Mouse (Mus musculus): ENCODE measurements around the gene Slc35c1. TPM values are rescaled to one million over a fixed set of nuclear protein-coding genes. Genes with fewer than 3 reads are reported as not detected.

The Slc35c1 gene
- polyA plus RNA-seq, 1 experiment: 7.8 TPM

DNA sequence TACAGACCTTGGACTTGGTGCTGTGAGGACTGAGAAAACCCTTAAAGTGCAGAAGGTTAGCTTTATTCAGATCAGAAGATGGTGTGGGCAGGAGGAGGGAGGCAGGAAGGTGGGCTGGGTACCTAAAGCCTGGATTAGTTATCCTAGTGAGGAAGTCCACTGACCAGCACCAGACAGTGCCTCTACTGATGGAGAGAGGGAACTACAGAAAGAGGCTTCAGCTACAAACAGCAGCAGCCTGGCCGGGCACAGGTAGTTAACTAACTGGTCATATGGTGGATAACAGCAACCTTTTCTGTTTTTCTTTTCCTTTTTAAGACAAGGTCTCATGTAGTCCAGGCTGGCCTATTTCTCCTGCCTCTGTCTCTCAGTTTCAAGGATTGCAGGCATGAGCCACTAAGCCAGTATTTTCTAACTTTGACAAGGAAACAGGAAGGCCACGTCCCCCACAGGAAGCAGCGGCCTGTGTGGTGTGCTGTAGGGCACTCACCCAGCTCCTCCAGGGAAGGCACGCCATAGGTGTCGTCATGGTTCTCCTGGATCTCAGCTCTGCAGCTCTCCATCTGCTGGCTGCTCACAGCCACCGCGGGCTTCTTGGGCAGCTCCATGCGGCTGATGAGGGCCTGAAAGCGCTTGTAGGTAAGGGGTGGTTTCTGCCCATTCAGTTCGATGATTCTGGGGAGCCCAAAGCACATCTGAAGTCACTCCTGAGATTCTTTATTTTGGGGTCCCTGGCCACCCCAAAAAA is 37.8 kb downstream of the Slc35c1 start:
- H3K36me3 ChIP-seq (ENCODE audit: control insufficient read depth, insufficient read depth, low read length): peaks cover 3% of the 10 kb centered on the region
- H3K4me3 ChIP-seq (ENCODE audit: control insufficient read depth, low read depth, low read length): no peak overlapping the region

DNA sequence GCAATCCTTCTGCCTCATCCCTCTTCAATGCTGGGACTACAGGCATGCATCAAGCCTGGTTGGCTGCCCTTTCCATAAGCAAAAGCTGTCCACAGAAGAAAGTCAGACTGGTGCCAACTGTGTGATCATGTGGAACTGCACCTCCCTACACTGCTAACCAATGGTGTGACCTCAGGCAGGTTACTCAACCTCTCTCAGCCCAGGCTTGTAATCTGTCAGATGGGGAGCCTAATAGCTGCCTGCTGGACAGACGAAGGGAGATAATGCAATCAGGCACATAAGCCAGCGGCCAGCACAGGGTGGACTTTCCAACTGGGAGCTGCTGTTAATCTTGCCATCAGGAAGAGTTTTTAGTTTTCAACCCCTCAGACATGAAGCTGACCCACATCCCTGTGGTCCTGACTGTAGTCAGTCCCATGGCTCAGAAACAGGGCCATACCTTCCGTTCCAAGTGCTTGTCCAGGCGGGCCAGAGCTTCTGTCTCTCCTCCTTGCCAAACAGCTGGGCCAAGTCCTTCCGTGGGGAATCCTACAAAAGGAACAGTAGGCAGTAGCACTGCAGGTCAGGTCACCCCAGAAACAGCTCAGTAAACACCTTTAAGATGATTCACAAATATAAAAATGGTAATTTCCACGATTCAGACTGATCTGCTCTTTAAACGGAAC is 38.5 kb downstream of the Slc35c1 start:
- H3K4me1 ChIP-seq (ENCODE audit: control insufficient read depth, insufficient read depth, low read length): peaks cover 11% of the 10 kb centered on the region
- TF ChIP-seq POLR2A (IDR thresholded peaks at IDR 0.05; ENCODE audit: control insufficient read depth, low read depth, low read length): no peak
- TF ChIP-seq CTCF (IDR thresholded peaks at IDR 0.05; ENCODE audit: control insufficient read depth, insufficient read depth, insufficient replicate concordance, low read depth, low read length): no peak
- peaks cover 3% of the 10 kb centered on the region for H3K36me3 ChIP-seq (ENCODE audit: control insufficient read depth, insufficient read depth, low read length)

More for the DNA sequence above, 37.8 kb downstream of the Slc35c1 start:
- peaks cover 11% of the 10 kb centered on the region for H3K4me1 ChIP-seq (ENCODE audit: control insufficient read depth, insufficient read depth, low read length)
- no peak overlapping the region for H3K27ac ChIP-seq (ENCODE audit: control insufficient read depth, insufficient read depth, low read depth, low read length)
- TF ChIP-seq POLR2A (IDR thresholded peaks at IDR 0.05; ENCODE audit: control insufficient read depth, low read depth, low read length) (no peak), CTCF (IDR thresholded peaks at IDR 0.05; ENCODE audit: control insufficient read depth, insufficient read depth, insufficient replicate concordance, low read depth, low read length) (no peak)
- H3K27me3 ChIP-seq (ENCODE audit: control insufficient read depth, insufficient read depth, low read length): no peaks in the 10 kb centered on the region

DNA sequence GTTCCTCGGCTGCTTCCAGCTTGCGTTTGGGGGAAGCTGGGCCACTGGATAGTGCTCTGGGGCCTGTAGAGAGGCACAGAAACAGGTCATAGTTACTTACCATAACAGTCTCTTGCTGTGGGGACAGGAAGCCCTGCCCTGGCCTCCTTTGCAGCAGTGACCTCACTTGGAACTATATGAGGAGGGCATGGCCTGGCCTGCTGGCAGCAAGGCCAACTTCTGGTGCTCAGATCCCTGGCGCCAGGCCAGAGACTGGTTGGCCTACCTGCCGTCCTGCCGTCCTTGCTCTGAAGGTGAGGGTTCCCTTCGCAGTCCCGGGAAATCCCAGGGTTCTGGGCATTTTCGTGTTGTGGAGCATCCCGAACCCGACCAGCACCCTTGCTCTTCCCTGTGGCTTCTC is 48.6 kb downstream of the Slc35c1 start:
- H3K4me1 ChIP-seq (ENCODE audit: control insufficient read depth, insufficient read depth, low read length): no peaks in the 10 kb centered on the region
- H3K27ac ChIP-seq (ENCODE audit: control insufficient read depth, insufficient read depth, low read depth, low read length): no peak overlapping the region
- TF ChIP-seq POLR2A (IDR thresholded peaks at IDR 0.05; ENCODE audit: control insufficient read depth, low read depth, low read length): no peak
- no peak for TF ChIP-seq CTCF (IDR thresholded peaks at IDR 0.05; ENCODE audit: control insufficient read depth, insufficient read depth, insufficient replicate concordance, low read depth, low read length)
- no peaks in the 10 kb centered on the region for H3K27me3 ChIP-seq (ENCODE audit: control insufficient read depth, insufficient read depth, low read length)
- H3K4me3 ChIP-seq (ENCODE audit: control insufficient read depth, low read depth, low read length): no peak overlapping the region
- peaks cover 11% of the 10 kb centered on the region for H3K36me3 ChIP-seq (ENCODE audit: control insufficient read depth, insufficient read depth, low read length)

More for the DNA sequence above, 38.5 kb downstream of the Slc35c1 start:
- H3K4me3 ChIP-seq (ENCODE audit: control insufficient read depth, low read depth, low read length): no peak overlapping the region
- no peak overlapping the region for H3K27ac ChIP-seq (ENCODE audit: control insufficient read depth, insufficient read depth, low read depth, low read length)
- H3K27me3 ChIP-seq (ENCODE audit: control insufficient read depth, insufficient read depth, low read length): no peaks in the 10 kb centered on the region

DNA sequence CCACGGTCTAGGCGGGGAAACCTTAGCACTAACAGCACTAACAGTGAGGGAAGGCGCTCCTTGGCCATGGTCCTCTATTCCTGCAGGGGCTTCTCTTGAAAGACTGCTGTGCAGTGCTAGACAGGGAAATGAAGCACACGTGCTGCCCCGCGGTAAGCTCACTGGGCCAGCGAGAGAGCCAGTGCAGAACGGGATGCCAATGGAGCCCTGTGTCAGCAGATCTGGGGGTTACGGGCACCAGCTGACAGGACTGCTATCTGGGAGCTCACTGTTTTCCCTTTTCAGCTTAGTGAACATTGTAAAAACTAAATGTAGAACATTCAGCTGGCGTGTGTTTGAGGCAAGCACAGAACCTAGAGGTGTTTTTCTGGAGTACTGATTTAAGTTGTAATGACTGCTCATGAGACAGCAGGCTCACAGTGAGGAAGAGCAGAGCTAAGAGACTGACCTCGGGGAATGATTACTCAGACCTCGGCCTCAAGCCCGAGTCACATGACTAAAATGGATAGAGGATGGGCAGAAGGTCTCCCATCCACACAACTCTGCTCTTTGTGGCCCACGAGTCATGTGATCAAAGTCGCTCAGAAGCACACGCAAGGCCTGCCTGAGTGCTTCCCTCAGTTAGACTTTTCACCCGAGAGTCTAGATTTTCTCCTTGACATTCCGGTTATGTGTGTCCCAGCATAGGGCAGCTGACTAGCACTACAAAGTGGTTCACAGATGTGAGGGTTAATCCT is 51.9 kb downstream of the Slc35c1 start:
- Histone ChIP-seq H3K4me1 (ENCODE audit: control insufficient read depth, insufficient read depth, low read length) (peaks cover 2% of the 10 kb centered on the region; the same call in 1 of the 2 replicates), H3K4me3 (ENCODE audit: control insufficient read depth, low read depth, low read length) (no peak overlapping the region), H3K27me3 (ENCODE audit: control insufficient read depth, insufficient read depth, low read length) (no peaks in the 10 kb centered on the region), H3K36me3 (ENCODE audit: control insufficient read depth, insufficient read depth, low read length) (peaks cover 8% of the 10 kb centered on the region), H3K27ac (ENCODE audit: control insufficient read depth, insufficient read depth, low read depth, low read length) (no peak overlapping the region)
- TF ChIP-seq CTCF (IDR thresholded peaks at IDR 0.05; ENCODE audit: control insufficient read depth, insufficient read depth, insufficient replicate concordance, low read depth, low read length) (no peak), POLR2A (IDR thresholded peaks at IDR 0.05; ENCODE audit: control insufficient read depth, low read depth, low read length) (no peak)

DNA sequence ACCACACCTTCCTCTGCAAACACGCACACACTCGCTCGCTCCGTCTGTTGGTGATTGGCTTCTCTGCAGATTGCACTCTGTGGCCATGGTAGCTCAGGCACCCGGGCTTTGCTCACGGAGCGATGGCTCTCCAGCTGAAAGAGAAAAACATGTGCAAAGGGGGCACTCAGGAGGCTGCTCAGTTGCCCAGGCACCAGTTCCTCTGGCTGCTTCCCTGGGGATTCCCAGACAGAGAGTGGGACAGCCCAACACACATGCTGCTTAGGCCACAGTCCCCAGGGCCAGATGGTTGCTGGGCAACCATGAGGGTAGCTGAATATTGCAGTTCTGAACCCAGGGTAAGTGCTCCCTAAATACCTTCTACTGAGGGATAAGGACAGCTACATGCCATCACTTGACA is 54.7 kb downstream of the Slc35c1 start:
- H3K36me3 ChIP-seq (ENCODE audit: control insufficient read depth, insufficient read depth, low read length): peaks cover 2% of the 10 kb centered on the region; the same call in 1 of the 2 replicates
- H3K4me1 ChIP-seq (ENCODE audit: control insufficient read depth, insufficient read depth, low read length): peaks cover 9% of the 10 kb centered on the region
- no peaks in the 10 kb centered on the region for H3K27me3 ChIP-seq (ENCODE audit: control insufficient read depth, insufficient read depth, low read length)
- no peak overlapping the region for H3K27ac ChIP-seq (ENCODE audit: control insufficient read depth, insufficient read depth, low read depth, low read length)
- H3K4me3 ChIP-seq (ENCODE audit: control insufficient read depth, low read depth, low read length): no peak overlapping the region
- TF ChIP-seq POLR2A (IDR thresholded peaks at IDR 0.05; ENCODE audit: control insufficient read depth, low read depth, low read length): no peak

DNA sequence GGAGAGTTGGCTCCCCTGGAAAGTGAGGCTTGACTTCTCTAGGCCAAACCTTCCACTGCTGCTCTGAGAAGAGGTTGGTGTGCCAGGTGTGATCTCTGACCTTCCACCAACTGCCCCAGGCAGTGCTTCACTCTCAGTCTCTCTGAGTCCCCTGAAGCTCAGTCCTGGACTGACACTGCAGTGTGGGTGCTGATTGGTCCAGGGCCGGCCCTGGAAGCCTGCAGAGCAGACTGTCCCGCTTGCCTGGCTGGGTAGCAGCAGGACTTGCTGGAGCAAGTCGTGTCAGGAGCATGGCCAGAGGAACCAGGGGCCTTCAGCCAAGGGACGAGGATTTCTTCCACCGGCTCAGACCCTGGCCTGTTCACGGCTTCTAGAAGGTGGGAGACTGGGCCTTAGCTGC is 55.6 kb downstream of the Slc35c1 start:
- TF ChIP-seq CTCF (IDR thresholded peaks at IDR 0.05; ENCODE audit: control insufficient read depth, insufficient read depth, insufficient replicate concordance, low read depth, low read length): no peak
- Histone ChIP-seq H3K36me3 (ENCODE audit: control insufficient read depth, insufficient read depth, low read length) (peaks cover 2% of the 10 kb centered on the region; the same call in 1 of the 2 replicates), H3K4me3 (ENCODE audit: control insufficient read depth, low read depth, low read length) (no peak overlapping the region), H3K4me1 (ENCODE audit: control insufficient read depth, insufficient read depth, low read length) (peaks cover 13% of the 10 kb centered on the region), H3K27ac (ENCODE audit: control insufficient read depth, insufficient read depth, low read depth, low read length) (no peak overlapping the region), H3K27me3 (ENCODE audit: control insufficient read depth, insufficient read depth, low read length) (no peaks in the 10 kb centered on the region)

DNA sequence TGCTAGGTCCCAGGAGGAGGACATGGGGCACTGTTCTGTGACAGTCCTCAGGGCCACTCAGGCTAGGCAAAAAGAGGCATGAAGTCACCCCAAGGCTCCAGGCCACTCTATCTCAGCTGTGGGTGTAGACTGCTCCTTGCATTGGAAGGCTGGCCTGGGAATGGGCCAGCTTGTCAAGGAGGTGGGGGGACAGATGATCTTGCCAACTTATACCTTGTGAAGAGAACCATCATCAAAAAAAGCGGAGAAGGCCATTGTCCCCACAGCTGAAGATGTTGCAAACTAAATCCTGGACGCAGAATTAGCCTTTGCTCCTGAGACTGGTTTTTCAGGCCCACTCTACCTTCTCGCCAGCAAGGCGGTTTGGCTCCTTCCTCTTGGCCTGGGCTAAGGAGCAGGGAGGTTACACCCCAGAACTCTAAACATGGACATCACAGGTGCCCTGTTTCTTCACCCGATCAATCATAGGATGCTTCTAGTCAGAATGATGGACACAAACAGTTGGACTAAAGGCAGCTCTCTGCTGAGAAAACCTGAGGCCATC is 56.5 kb downstream of the Slc35c1 start:
- H3K4me3 ChIP-seq (ENCODE audit: control insufficient read depth, low read depth, low read length): no peak overlapping the region
- TF ChIP-seq CTCF (IDR thresholded peaks at IDR 0.05; ENCODE audit: control insufficient read depth, insufficient read depth, insufficient replicate concordance, low read depth, low read length) (no peak), POLR2A (IDR thresholded peaks at IDR 0.05; ENCODE audit: control insufficient read depth, low read depth, low read length) (no peak)
- H3K36me3 ChIP-seq (ENCODE audit: control insufficient read depth, insufficient read depth, low read length): peaks cover 2% of the 10 kb centered on the region; the same call in 1 of the 2 replicates
- H3K27ac ChIP-seq (ENCODE audit: control insufficient read depth, insufficient read depth, low read depth, low read length): no peak overlapping the region
- H3K4me1 ChIP-seq (ENCODE audit: control insufficient read depth, insufficient read depth, low read length): peaks cover 13% of the 10 kb centered on the region
- H3K27me3 ChIP-seq (ENCODE audit: control insufficient read depth, insufficient read depth, low read length): no peaks in the 10 kb centered on the region

Other genes with a start within 250 kb of the Slc35c1 start
- 89.9 and 91.5 TPM in 2 replicates for gene Pex16, start 85.9 kb downstream of the Slc35c1 start, polyA plus RNA-seq (2012; rRNA removed)
- 11.2 and 11.8 TPM in 2 replicates for gene Large2, start 85.7 kb downstream of the Slc35c1 start, polyA plus RNA-seq (2012; rRNA removed)
- gene 1700029I15Rik, start 78.0 kb downstream of the Slc35c1 start, polyA plus RNA-seq (2012; rRNA removed): 565 and 772 TPM in 2 replicates
- gene Mapk8ip1, start 59.3 kb downstream of the Slc35c1 start, polyA plus RNA-seq (2012; rRNA removed): 23.2 and 28.4 TPM in 2 replicates
- gene Cry2, start 26.5 kb downstream of the Slc35c1 start, polyA plus RNA-seq (2012; rRNA removed): 20.4 and 22.0 TPM in 2 replicates
- 48.9 and 49.5 TPM in 2 replicates for gene Chst1, start 139.2 kb upstream of the Slc35c1 start, polyA plus RNA-seq (2012; rRNA removed)